Mouse (Mus musculus) lung, postnatal 0 days (tissue): ENCODE data around the gene Zfp57.

ENCODE experiments used
- CTCF ChIP-seq: IDR thresholded peaks from 2 replicates; pipeline ENCODE4 v1.5.1; 2016; ENCODE audit warnings: antibody characterized with exemption, mild to moderate bottlenecking
- EP300 ChIP-seq: IDR thresholded peaks from 2 replicates; pipeline ENCODE4 v1.6.1; 2016; ENCODE audit warnings: antibody characterized with exemption, mild to moderate bottlenecking, control low read depth

GRCm38 (mm10) chr17:36981845-36982244 is 19.1 kb upstream of the Zfp57 start:
- TF ChIP-seq CTCF = no peak
- TF ChIP-seq EP300 = no peak
